Mouse (Mus musculus) MEL (cell line): ENCODE measurements around the gene Srd5a3.

Source experiments
- BHLHE40 ChIP-seq: IDR thresholded peaks from 2 replicates; pipeline ENCODE4 v1.6.1; 2012; ENCODE audit warnings: low read depth, mild to moderate bottlenecking, inconsistent platforms, low read length, improper control_type of control experiment, borderline replicate concordance
- CTCF ChIP-seq, 3 experiments: IDR thresholded peaks in 2 of 3; conservative IDR thresholded peaks in 1 of 3; 2 replicates each; pipeline ENCODE4 v1.5.1; 2011 to 2012; ENCODE audit warnings: low read length in 3 of 3, low read depth in 2 of 3, mild to moderate bottlenecking in 2 of 3, improper control_type of control experiment in 1 of 3, inconsistent platforms in 1 of 3, mixed read lengths in 1 of 3, moderate library complexity in 1 of 3; ENCODE audit not compliant: control insufficient read depth in 1 of 3, insufficient read depth in 1 of 3, poor library complexity in 1 of 3, severe bottlenecking in 1 of 3
- E2F4 ChIP-seq: IDR thresholded peaks from 2 replicates; pipeline ENCODE4 v1.6.1; 2011; ENCODE audit warnings: low read depth, low read length, improper control_type of control experiment, borderline replicate concordance
- EP300 ChIP-seq, 2 experiments: IDR thresholded peaks; 2 replicates each; pipeline ENCODE4 v1.6.1; 2011; ENCODE audit warnings: improper control_type of control experiment in 2 of 2, low read length in 2 of 2, low read depth in 1 of 2, mild to moderate bottlenecking in 1 of 2
- GATA1 ChIP-seq: IDR thresholded peaks from 2 replicates; pipeline ENCODE4 v1.6.1; 2011; ENCODE audit warnings: low read depth, low read length, improper control_type of control experiment
- MAX ChIP-seq: IDR thresholded peaks from 2 replicates; pipeline ENCODE4 v1.6.1; 2011; ENCODE audit warnings: low read length, improper control_type of control experiment
- MAZ ChIP-seq: IDR thresholded peaks from 2 replicates; pipeline ENCODE4 v1.6.1; 2012; ENCODE audit warnings: low read depth, mild to moderate bottlenecking, inconsistent platforms, low read length, improper control_type of control experiment
- POLR2A ChIP-seq, 2 experiments: IDR thresholded peaks; 2 replicates each; pipeline ENCODE4 v1.6.1; 2011 to 2012; ENCODE audit warnings: low read length in 2 of 2, mild to moderate bottlenecking in 2 of 2, control low read depth in 1 of 2, improper control_type of control experiment in 1 of 2, low read depth in 1 of 2, moderate library complexity in 1 of 2; ENCODE audit not compliant: control insufficient read depth in 1 of 2, insufficient read depth in 1 of 2, poor library complexity in 1 of 2
- SIN3A ChIP-seq: IDR thresholded peaks from 2 replicates; pipeline ENCODE4 v1.6.1; 2012; ENCODE audit warnings: low read length, improper control_type of control experiment, inconsistent platforms
- TCF12 ChIP-seq: IDR thresholded peaks from 2 replicates; pipeline ENCODE4 v1.6.1; 2014; ENCODE audit warnings: low read depth, mild to moderate bottlenecking, inconsistent platforms, low read length, improper control_type of control experiment, moderate library complexity
- USF1 ChIP-seq: IDR thresholded peaks from 2 replicates; pipeline ENCODE4 v1.6.1; 2014; ENCODE audit warnings: low read depth, mild to moderate bottlenecking, inconsistent platforms, low read length, improper control_type of control experiment, moderate library complexity
- ZC3H11A ChIP-seq: IDR thresholded peaks from 2 replicates; pipeline ENCODE4 v1.6.1; 2012; ENCODE audit warnings: low read depth, mild to moderate bottlenecking, inconsistent platforms, low read length, improper control_type of control experiment
- ZNF384 ChIP-seq: IDR thresholded peaks from 2 replicates; pipeline ENCODE4 v1.6.1; 2012; ENCODE audit warnings: low read depth, mild to moderate bottlenecking, inconsistent platforms, low read length, improper control_type of control experiment

GRCm38 (mm10) chr5:76120634-76121033, 19.4 kb upstream of the Srd5a3 start:
- no peak for TF ChIP-seq BHLHE40
- no peak for TF ChIP-seq POLR2A (IDR thresholded peaks at IDR 0.05; ENCODE audit: control insufficient read depth in 1 of 2, insufficient read depth in 1 of 2, low read depth in 1 of 2, low read length in 2 of 2, poor library complexity in 1 of 2)
- TF ChIP-seq CTCF (IDR thresholded peaks at IDR 0.05 in 2 of 3, conservative IDR thresholded peaks at IDR 0.05 in 1 of 3; ENCODE audit: control insufficient read depth in 1 of 3, insufficient read depth in 1 of 3, low read depth in 2 of 3, low read length in 3 of 3, poor library complexity in 1 of 3, severe bottlenecking in 1 of 3) = no peak
- TF ChIP-seq TCF12 = no peak
- TF ChIP-seq SIN3A = no peak
- no peak for TF ChIP-seq USF1
- TF ChIP-seq MAZ = no peak
- TF ChIP-seq EP300 (IDR thresholded peaks at IDR 0.05; ENCODE audit: low read depth in 1 of 2, low read length in 2 of 2) = no peak
- no peak for TF ChIP-seq ZNF384
- no peak for TF ChIP-seq ZC3H11A
- no peak for TF ChIP-seq E2F4
- TF ChIP-seq MAX = no peak
- no peak for TF ChIP-seq GATA1
